Mouse (Mus musculus) kidney, embryonic 15.5 days (tissue): ENCODE results near the gene Capn15. TPM values are rescaled to one million over a fixed set of nuclear protein-coding genes. Genes with fewer than 3 reads are reported as not detected.

Source experiments
- ATAC-seq: fragments of 200-750 bp; cut with Nextera tagmentation; replicated peaks from 2 replicates; pipeline ENCODE4 v1.8.0; 2017; ENCODE audit warnings: moderate TSS enrichment; ENCODE audit not compliant: low FRiP score
- H3K27ac ChIP-seq: fragments of 300-500 bp; sonication (generic); 2 replicates; pipeline ENCODE4 v1.5.1; 2015; ENCODE audit warnings: mild to moderate bottlenecking, inconsistent platforms
- H3K27me3 ChIP-seq: fragments of 300-500 bp; sonication (generic); 2 replicates; pipeline ENCODE4 v1.6.1; 2015; ENCODE audit warnings: inconsistent platforms
- H3K36me3 ChIP-seq: fragments of 300-500 bp; sonication (generic); 2 replicates; pipeline ENCODE4 v1.6.1; 2015; ENCODE audit warnings: inconsistent platforms
- H3K4me1 ChIP-seq: fragments of 300-500 bp; sonication (generic); 2 replicates; pipeline ENCODE4 v1.6.1; 2015; ENCODE audit warnings: inconsistent platforms
- H3K4me2 ChIP-seq: fragments of 300-500 bp; sonication (generic); 2 replicates; pipeline ENCODE4 v1.6.1; 2015; ENCODE audit warnings: moderate library complexity, mild to moderate bottlenecking, inconsistent platforms
- H3K4me3 ChIP-seq: fragments of 300-500 bp; sonication (generic); replicated peaks from 2 replicates; pipeline ENCODE4 v1.5.1; 2015; ENCODE audit warnings: mild to moderate bottlenecking, inconsistent platforms
- H3K9ac ChIP-seq: fragments of 300-500 bp; sonication (generic); 2 replicates; pipeline ENCODE4 v1.6.1; 2015; ENCODE audit warnings: mild to moderate bottlenecking, inconsistent platforms
- H3K9me3 ChIP-seq: fragments of 300-500 bp; sonication (generic); replicated peaks from 2 replicates; pipeline ENCODE4 v1.6.1; 2016; ENCODE audit warnings: inconsistent platforms
- WGBS: fragments of 180-500 bp; shearing (Covaris S2); methylation state at CpG from one replicate; pipeline ENCODE4 v1.1.7; 2015; ENCODE audit warnings: mixed read lengths; 5-methylcytosine and 5-hydroxymethylcytosine counted together
- polyA plus RNA-seq: library from polyadenylated mRNA; unstranded; fragments of >200 nt; fragmentation: Nextera tagmentation; extraction: Ambion mirVana; gene quantifications from 2 replicates; pipeline ENCODE4 v1.2.1, GENCODE M21; 2015

The Capn15 gene
- polyA plus RNA-seq, 1 experiment from 2014 or later, result 31.6 TPM

GRCm38 (mm10) chr17:25914295-25914694 lies 71.3 kb downstream of the Capn15 start:
- no peaks in the 10 kb centered on the region for H3K36me3 ChIP-seq
- no peak overlapping the region for H3K4me2 ChIP-seq
- no peaks in the 10 kb centered on the region for H3K27me3 ChIP-seq
- H3K9ac ChIP-seq, result no peak overlapping the region
- no peaks in the 10 kb centered on the region for H3K9me3 ChIP-seq
- no peak overlapping the region for H3K4me3 ChIP-seq
- no peak for ATAC-seq
- WGBS, result 81% methylated on average over 4 of the region's 4 CpGs
- peaks cover 33% of the 10 kb centered on the region for H3K4me1 ChIP-seq
- H3K27ac ChIP-seq, result peak overlapping the region; percentile 46; the same call in 1 of the 2 replicates

- no peaks in the 10 kb centered on the region for H3K36me3 ChIP-seq
- no peak overlapping the region for H3K4me3 ChIP-seq
- H3K9ac ChIP-seq, result no peak overlapping the region
- no peaks in the 10 kb centered on the region for H3K9me3 ChIP-seq
- no peak for ATAC-seq
- no peak overlapping the region for H3K4me2 ChIP-seq
- H3K4me1 ChIP-seq, result peaks cover 31% of the 10 kb centered on the region
- peak overlapping the region; percentile 46; the same call in 1 of the 2 replicates for H3K27ac ChIP-seq
- 84% methylated on average over 1 of the region's 1 CpGs for WGBS
- no peaks in the 10 kb centered on the region for H3K27me3 ChIP-seq
These were observed 71.7 kb downstream of the Capn15 start for GRCm38 (mm10) chr17:25913877-25914275.

- Histone ChIP-seq H3K27me3 (no peaks in the 10 kb centered on the region), H3K4me1 (peaks cover 26% of the 10 kb centered on the region), H3K4me2 (no peak overlapping the region), H3K4me3 (no peak overlapping the region), H3K9ac (no peak overlapping the region), H3K9me3 (no peaks in the 10 kb centered on the region), H3K36me3 (no peaks in the 10 kb centered on the region), H3K27ac (no peak overlapping the region)
- WGBS, result 82% methylated on average over 14 of the region's 14 CpGs
- ATAC-seq, result no peak
These were observed 72.3 kb downstream of the Capn15 start for GRCm38 (mm10) chr17:25913186-25913876.

GRCm38 (mm10) chr17:25911816-25912215 lies 73.8 kb downstream of the Capn15 start:
- no peaks in the 10 kb centered on the region for H3K9me3 ChIP-seq
- H3K4me1 ChIP-seq, result peaks cover 18% of the 10 kb centered on the region; the same call in 1 of the 2 replicates
- H3K9ac ChIP-seq, result no peak overlapping the region
- WGBS, result 87% methylated on average over 4 of the region's 4 CpGs
- no peaks in the 10 kb centered on the region for H3K36me3 ChIP-seq
- H3K27ac ChIP-seq, result no peak overlapping the region
- no peak for ATAC-seq
- H3K4me2 ChIP-seq, result no peak overlapping the region
- H3K27me3 ChIP-seq, result no peaks in the 10 kb centered on the region
- no peak overlapping the region for H3K4me3 ChIP-seq

Other genes starting within 250 kb of the Capn15 start
- gene Mslnl, start 249.8 kb downstream of the Capn15 start, polyA plus RNA-seq, result 0.08 TPM in 1 of 2 replicates, not detected in the other
- 5.6 and 6.3 TPM in 2 replicates for gene Msln, start 231.4 kb downstream of the Capn15 start, polyA plus RNA-seq
- 30.6 and 31.8 TPM in 2 replicates for gene Narfl, start 212.0 kb downstream of the Capn15 start, polyA plus RNA-seq
- 63.0 and 74.8 TPM in 2 replicates for gene Haghl, start 200.1 kb downstream of the Capn15 start, polyA plus RNA-seq
- gene Ccdc78, start 199.2 kb downstream of the Capn15 start, polyA plus RNA-seq, result 0.23 and 0.29 TPM in 2 replicates
- gene Fam173a, start 192.9 kb downstream of the Capn15 start, polyA plus RNA-seq, result 91.7 and 101 TPM in 2 replicates
- gene AC134908.4, start 190.1 kb downstream of the Capn15 start, polyA plus RNA-seq, result not detected in 2 replicates
- 53.5 and 58.5 TPM in 2 replicates for gene Metrn, start 188.7 kb downstream of the Capn15 start, polyA plus RNA-seq
- 1.5 and 2.2 TPM in 2 replicates for gene Fbxl16, start 176.7 kb downstream of the Capn15 start, polyA plus RNA-seq
- 28.1 and 31.8 TPM in 2 replicates for gene Wdr24, start 162.2 kb downstream of the Capn15 start, polyA plus RNA-seq
- gene Jmjd8, start 156.9 kb downstream of the Capn15 start, polyA plus RNA-seq, result 56.2 and 61.4 TPM in 2 replicates
- 336 and 362 TPM in 2 replicates for gene Stub1, start 152.4 kb downstream of the Capn15 start, polyA plus RNA-seq
- 2.8 and 3.8 TPM in 2 replicates for gene Rhbdl1, start 148.5 kb downstream of the Capn15 start, polyA plus RNA-seq
- 1.8 and 3.0 TPM in 2 replicates for gene Gm20683, start 144.0 kb downstream of the Capn15 start, polyA plus RNA-seq
- gene Rhot2, start 140.9 kb downstream of the Capn15 start, polyA plus RNA-seq, result 26.8 and 29.0 TPM in 2 replicates
- 31.2 and 35.6 TPM in 2 replicates for gene Wdr90, start 124.3 kb downstream of the Capn15 start, polyA plus RNA-seq
- 54.9 and 55.1 TPM in 2 replicates for gene Mcrip2, start 117.0 kb downstream of the Capn15 start, polyA plus RNA-seq
- 78.7 and 81.5 TPM in 2 replicates for gene Mettl26, start 110.7 kb downstream of the Capn15 start, polyA plus RNA-seq
- gene Wfikkn1, start 104.9 kb downstream of the Capn15 start, polyA plus RNA-seq, result 0.49 and 0.56 TPM in 2 replicates
- 27.8 and 30.9 TPM in 2 replicates for gene Rab40c, start 66.1 kb downstream of the Capn15 start, polyA plus RNA-seq
- gene Pigq, start 40.9 kb downstream of the Capn15 start, polyA plus RNA-seq, result 72.2 and 76.4 TPM in 2 replicates
- 1.5 TPM in 2 replicates for gene Nhlrc4, start 40.8 kb downstream of the Capn15 start, polyA plus RNA-seq
- 5.4 and 5.7 TPM in 2 replicates for gene A930017K11Rik, start 33.2 kb downstream of the Capn15 start, polyA plus RNA-seq
- gene Rab11fip3, start 83.8 kb upstream of the Capn15 start, polyA plus RNA-seq, result 29.1 and 30.2 TPM in 2 replicates
- gene Decr2, start 104.5 kb upstream of the Capn15 start, polyA plus RNA-seq, result 42.9 and 45.7 TPM in 2 replicates
- gene Nme4, start 109.8 kb upstream of the Capn15 start, polyA plus RNA-seq, result 101 and 103 TPM in 2 replicates
- 3.8 and 5.1 TPM in 2 replicates for gene Tmem8, start 127.5 kb upstream of the Capn15 start, polyA plus RNA-seq
- 207 and 218 TPM in 2 replicates for gene Mrpl28, start 137.7 kb upstream of the Capn15 start, polyA plus RNA-seq
- 8.0 and 9.4 TPM in 2 replicates for gene Axin1, start 152.9 kb upstream of the Capn15 start, polyA plus RNA-seq
- 0.55 and 0.67 TPM in 2 replicates for gene Pdia2, start 213.3 kb upstream of the Capn15 start, polyA plus RNA-seq
- gene Rgs11, start 217.2 kb upstream of the Capn15 start, polyA plus RNA-seq, result 9.2 and 9.4 TPM in 2 replicates
- 9.0 and 9.3 TPM in 2 replicates for gene Arhgdig, start 222.0 kb upstream of the Capn15 start, polyA plus RNA-seq